Mouse (Mus musculus) CH12.LX (cell line): ENCODE data around the gene Cd8b1. TPM values are rescaled to one million over a fixed set of nuclear protein-coding genes. Genes with fewer than 3 reads are reported as not detected.

Source experiments
- DNase-seq: peaks from one replicate; pipeline ENCODE4 v3.0.0-alpha.2; 2013; ENCODE audit errors: extremely low read depth
- H3K27ac ChIP-seq: 2 replicates; pipeline ENCODE4 v1.5.1; 2012; ENCODE audit warnings: low read depth, mild to moderate bottlenecking, control low read depth, moderate library complexity; ENCODE audit not compliant: insufficient read depth
- H3K27me3 ChIP-seq: replicated peaks from 2 replicates; pipeline ENCODE3; 2012; ENCODE audit warnings: inconsistent platforms
- H3K36me3 ChIP-seq, 2 experiments: replicated peaks in 1 of 2; 2 replicates each; pipeline versions ENCODE3 to v1.6.1; 2012; ENCODE audit warnings: inconsistent platforms in 1 of 2, low read length in 1 of 2, mild to moderate bottlenecking in 1 of 2, mixed read lengths in 1 of 2, moderate library complexity in 1 of 2; ENCODE audit not compliant: control insufficient read depth in 1 of 2, insufficient read depth in 1 of 2
- H3K4me1 ChIP-seq, 2 experiments: 2 replicates each; pipeline ENCODE4 v1.6.1; 2012; ENCODE audit warnings: inconsistent platforms in 1 of 2, moderate library complexity in 1 of 2; ENCODE audit not compliant: insufficient read depth in 2 of 2, control insufficient read depth in 1 of 2
- H3K4me2 ChIP-seq: 2 replicates; pipeline ENCODE4 v1.6.1; 2012; ENCODE audit warnings: low read depth, mild to moderate bottlenecking, control low read depth; ENCODE audit not compliant: poor library complexity, insufficient read depth, severe bottlenecking
- H3K4me3 ChIP-seq, 3 experiments: fragments of 150-350 bp in 1 of 3; sonication (generic) in 1 of 3; replicated peaks in 1 of 3; 2 replicates each; pipeline versions ENCODE3 to v1.5.1; 2011 to 2012; ENCODE audit warnings: low read depth in 2 of 3, low read length in 2 of 3, mild to moderate bottlenecking in 2 of 3, moderate library complexity in 2 of 3, control low read depth in 1 of 3, improper control_type of control experiment in 1 of 3, inconsistent platforms in 1 of 3, mixed read lengths in 1 of 3; ENCODE audit not compliant: poor library complexity in 1 of 3
- H3K79me2 ChIP-seq: replicated peaks from 2 replicates; pipeline ENCODE4 v1.6.1; 2012; ENCODE audit warnings: mild to moderate bottlenecking, moderate library complexity; ENCODE audit not compliant: control insufficient read depth, poor library complexity, insufficient read depth, severe bottlenecking; ENCODE audit errors: extremely low read depth
- H3K9ac ChIP-seq: 2 replicates; pipeline ENCODE4 v1.6.1; 2012; ENCODE audit warnings: low read depth, mild to moderate bottlenecking, control low read depth, moderate library complexity; ENCODE audit not compliant: insufficient read depth
- H3K9me3 ChIP-seq: replicated peaks from 2 replicates; pipeline ENCODE3; 2012; ENCODE audit warnings: low read length, inconsistent platforms, mixed read lengths
- BHLHE40 ChIP-seq: IDR thresholded peaks from 2 replicates; pipeline ENCODE4 v1.6.1; 2011; ENCODE audit warnings: mild to moderate bottlenecking, low read depth, low read length, improper control_type of control experiment
- CHD1 ChIP-seq: IDR thresholded peaks from 2 replicates; pipeline ENCODE4 v1.6.1; 2012; ENCODE audit warnings: low read depth, low read length, improper control_type of control experiment, inconsistent platforms
- CHD2 ChIP-seq: IDR thresholded peaks from 2 replicates; pipeline ENCODE4 v1.6.1; 2011; ENCODE audit warnings: low read length, improper control_type of control experiment
- CTCF ChIP-seq, 2 experiments: IDR thresholded peaks in 1 of 2; conservative IDR thresholded peaks in 1 of 2; 2 replicates each; pipeline ENCODE4 v1.5.1; 2011 to 2012; ENCODE audit warnings: low read depth in 2 of 2, low read length in 2 of 2, improper control_type of control experiment in 1 of 2, inconsistent platforms in 1 of 2, mild to moderate bottlenecking in 1 of 2, moderate library complexity in 1 of 2
- E2F4 ChIP-seq: IDR thresholded peaks from 2 replicates; pipeline ENCODE4 v1.6.1; 2011; ENCODE audit warnings: low read depth, low read length, improper control_type of control experiment; ENCODE audit not compliant: insufficient replicate concordance
- ELF1 ChIP-seq: IDR thresholded peaks from 2 replicates; pipeline ENCODE4 v1.6.1; 2014; ENCODE audit warnings: low read depth, mild to moderate bottlenecking, inconsistent platforms, low read length, improper control_type of control experiment
- EP300 ChIP-seq: IDR thresholded peaks from 2 replicates; pipeline ENCODE4 v1.6.1; 2011; ENCODE audit warnings: low read length, improper control_type of control experiment
- ETS1 ChIP-seq: conservative IDR thresholded peaks from 2 replicates; pipeline ENCODE4 v1.6.1; 2012; ENCODE audit warnings: low read depth, mild to moderate bottlenecking, inconsistent platforms, low read length, improper control_type of control experiment, moderate library complexity
- GABPA ChIP-seq: IDR thresholded peaks from 2 replicates; pipeline ENCODE4 v1.6.1; 2012; ENCODE audit warnings: low read depth, low read length, improper control_type of control experiment, inconsistent platforms; ENCODE audit not compliant: insufficient replicate concordance
- KAT2A ChIP-seq: IDR thresholded peaks from 2 replicates; pipeline ENCODE4 v1.6.1; 2012; ENCODE audit warnings: low read length, improper control_type of control experiment, inconsistent platforms; ENCODE audit not compliant: insufficient replicate concordance
- MAFK ChIP-seq: IDR thresholded peaks from 2 replicates; pipeline ENCODE4 v1.6.1; 2011; ENCODE audit warnings: low read length, improper control_type of control experiment; ENCODE audit not compliant: insufficient replicate concordance
- MEF2A ChIP-seq: IDR thresholded peaks from 2 replicates; pipeline ENCODE4 v1.6.1; 2014; ENCODE audit warnings: low read depth, mild to moderate bottlenecking, inconsistent platforms, low read length, improper control_type of control experiment, borderline replicate concordance
- MXI1 ChIP-seq: IDR thresholded peaks from 2 replicates; pipeline ENCODE4 v1.6.1; 2011; ENCODE audit warnings: mild to moderate bottlenecking, low read depth, low read length, improper control_type of control experiment
- NELFE ChIP-seq: IDR thresholded peaks from 2 replicates; pipeline ENCODE4 v1.6.1; 2011; ENCODE audit warnings: low read depth, low read length, improper control_type of control experiment
- NRF1 ChIP-seq: IDR thresholded peaks from 2 replicates; pipeline ENCODE4 v1.6.1; 2014; ENCODE audit warnings: low read depth, mild to moderate bottlenecking, inconsistent platforms, low read length, improper control_type of control experiment, moderate library complexity
- PAX5 ChIP-seq: IDR thresholded peaks from 2 replicates; pipeline ENCODE4 v1.6.1; 2012; ENCODE audit warnings: low read length, inconsistent platforms, mixed read lengths
- POLR2A ChIP-seq: IDR thresholded peaks from 2 replicates; pipeline ENCODE4 v1.6.1; 2011; ENCODE audit warnings: low read depth, mild to moderate bottlenecking, improper control_type of control experiment, low read length
- TBP ChIP-seq: conservative IDR thresholded peaks from 2 replicates; pipeline ENCODE4 v1.6.1; 2011; ENCODE audit warnings: low read depth, low read length, improper control_type of control experiment
- TCF12 ChIP-seq: IDR thresholded peaks from 2 replicates; pipeline ENCODE4 v1.6.1; 2014; ENCODE audit warnings: low read depth, mild to moderate bottlenecking, inconsistent platforms, low read length, improper control_type of control experiment
- UBTF ChIP-seq: IDR thresholded peaks from 2 replicates; pipeline ENCODE4 v1.6.1; 2012; ENCODE audit warnings: low read depth, mild to moderate bottlenecking, inconsistent platforms, low read length, improper control_type of control experiment, moderate library complexity
- USF1 ChIP-seq: IDR thresholded peaks from 2 replicates; pipeline ENCODE4 v1.6.1; 2014; ENCODE audit warnings: low read depth, mild to moderate bottlenecking, inconsistent platforms, low read length, improper control_type of control experiment
- USF2 ChIP-seq: conservative IDR thresholded peaks from 2 replicates; pipeline ENCODE4 v1.6.1; 2011; ENCODE audit warnings: low read depth, low read length, improper control_type of control experiment
- ZC3H11A ChIP-seq: IDR thresholded peaks from 2 replicates; pipeline ENCODE4 v1.6.1; 2012; ENCODE audit warnings: low read depth, mild to moderate bottlenecking, inconsistent platforms, low read length, improper control_type of control experiment
- ZKSCAN1 ChIP-seq: IDR thresholded peaks from 2 replicates; pipeline ENCODE4 v1.6.1; 2012; ENCODE audit warnings: low read depth, inconsistent platforms, low read length, improper control_type of control experiment, borderline replicate concordance
- ZNF384 ChIP-seq: IDR thresholded peaks from 2 replicates; pipeline ENCODE4 v1.6.1; 2012; ENCODE audit warnings: low read depth, low read length, improper control_type of control experiment, inconsistent platforms
- dilution Hi-C: fragments of 300-500 bp; cut with MboI; formaldehyde crosslinking; loops from 2 replicates; pipeline ENCODE4 v1.14.3; 2020; ENCODE audit warnings: low sequenced_read_pairs; ENCODE audit not compliant: extremely low pct_unique_long_range_greater_than_20kb, extremely low pct_ligation_motif_present
- in situ Hi-C: fragments of 300-500 bp; cut with MboI; formaldehyde crosslinking; loops from 3 replicates; pipeline ENCODE4 v1.14.3; 2019; ENCODE audit warnings: low sequenced_read_pairs, low pct_ligation_motif_present, low pct_unique_long_range_greater_than_20kb, mixed read lengths
- polyA plus RNA-seq: library from polyadenylated mRNA; unstranded; fragments of >175 nt; gene quantifications from 2 replicates; pipeline ENCODE4 v1.2.1, GENCODE M21; 2012; ENCODE audit warnings: low read depth; ENCODE audit not compliant: insufficient read length
- total RNA-seq, 2 experiments: library from RNA; depleted of rRNA; stranded (reverse); fragments of 300-350 nt in 1 of 2; fragments of >200 nt in 1 of 2; gene quantifications; 2 replicates each; pipeline ENCODE4 v1.2.3; 2012 to 2014

Gene Cd8b1
- total and polyA plus RNA-seq, 3 experiments: 0.25 to 0.51 (median 0.30) TPM

GRCm38 (mm10) chr6:71332236-71332965, 9.8 kb downstream of the Cd8b1 start:
- in situ Hi-C loops: no loop called here
- DNase-seq: no peak
- TF ChIP-seq POLR2A (no peak), ZC3H11A (no peak), CHD2 (no peak), EP300 (no peak), NRF1 (no peak), NELFE (no peak), CHD1 (no peak), MEF2A (no peak), BHLHE40 (no peak), KAT2A (no peak), TBP (no peak), ZKSCAN1 (no peak), ELF1 (no peak), TCF12 (no peak), ETS1 (no peak), USF2 (no peak), USF1 (no peak), E2F4 (no peak), MAFK (no peak)
- TF ChIP-seq, all 38 proteins: peak for 0
- no peaks in the 10 kb centered on the region for H3K4me1 ChIP-seq
- no peaks in the 10 kb centered on the region for H3K27me3 ChIP-seq
- no peak overlapping the region for H3K9ac ChIP-seq
- H3K27ac ChIP-seq: no peak overlapping the region
- no peaks in the 10 kb centered on the region for H3K9me3 ChIP-seq
- dilution Hi-C loops: no loop called here
- no peaks in the 10 kb centered on the region for H3K79me2 ChIP-seq
- no peak overlapping the region for H3K4me2 ChIP-seq
- no peaks in the 10 kb centered on the region for H3K36me3 ChIP-seq
- H3K4me3 ChIP-seq: no peak overlapping the region

- Histone ChIP-seq H3K27ac (no peak overlapping the region), H3K9ac (no peak overlapping the region), H3K27me3 (no peaks in the 10 kb centered on the region), H3K4me3 (no peak overlapping the region), H3K79me2 (no peaks in the 10 kb centered on the region), H3K9me3 (no peaks in the 10 kb centered on the region), H3K4me1 (no peaks in the 10 kb centered on the region), H3K4me2 (no peak overlapping the region), H3K36me3 (no peaks in the 10 kb centered on the region)
- dilution Hi-C loops: no loop called here
- TF ChIP-seq ZNF384 (no peak), CTCF (conservative IDR thresholded peaks at IDR 0.05 in 1 of 2, IDR thresholded peaks at IDR 0.05 in 1 of 2; ENCODE audit: low read depth in 2 of 2, low read length in 2 of 2) (no peak), PAX5 (no peak), E2F4 (no peak), EP300 (no peak), UBTF (no peak), GABPA (no peak), MXI1 (no peak)
- in situ Hi-C loops: no loop called here
- DNase-seq: no peak
Observed at GRCm38 (mm10) chr6:71333031-71333430, 10.4 kb downstream of the Cd8b1 start.
